Mouse (Mus musculus): Measurements from ENCODE around the gene Yy1.

DNA sequence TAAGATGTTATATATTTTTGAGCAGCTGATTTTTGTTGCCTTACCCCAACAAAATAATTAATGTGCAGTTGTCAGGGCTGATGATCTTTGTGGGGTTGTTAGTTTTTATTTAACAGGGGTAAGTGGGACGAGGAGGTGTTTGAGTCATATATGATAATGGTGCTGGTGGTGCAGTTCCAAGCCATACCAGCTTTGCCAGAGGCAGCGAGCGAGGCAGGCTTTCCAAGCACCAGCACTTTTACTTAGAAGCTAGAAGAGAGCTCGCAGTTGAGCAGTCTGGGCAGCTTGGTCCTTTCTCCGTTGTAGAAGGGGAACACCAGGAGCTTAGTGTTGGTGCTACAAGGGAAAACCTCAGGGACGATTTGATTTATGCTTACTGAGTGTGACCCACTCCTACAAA is 19.7 kb downstream of the Yy1 start:
- TF ChIP-seq POLR2A (IDR thresholded peaks at IDR 0.05; ENCODE audit: insufficient read depth, low read depth, low read length), result no peak
- TF ChIP-seq CTCF (IDR thresholded peaks at IDR 0.05; ENCODE audit: insufficient read depth, low read depth, low read length), result no peak

Data from olfactory bulb, adult 2 months (tissue).